Mouse (Mus musculus): ENCODE measurements around the gene Fkbp14. TPM values are rescaled to one million over a fixed set of nuclear protein-coding genes. Genes with fewer than 3 reads are reported as not detected.

Fkbp14 gene
- polyA plus RNA-seq, 1 experiment: not detected

GRCm38 (mm10) chr6:54552721-54553413, 44.2 kb downstream of the Fkbp14 start:
- H3K9me3 ChIP-seq: no peaks in the 10 kb centered on the region
- no peaks in the 10 kb centered on the region for H3K36me3 ChIP-seq (replicated peaks; ENCODE audit: low read length)
- no peak overlapping the region for H3K4me3 ChIP-seq (replicated peaks)
- H3K4me1 ChIP-seq: peaks cover 5% of the 10 kb centered on the region
- peaks cover 15% of the 10 kb centered on the region for H3K27me3 ChIP-seq (replicated peaks)
- TF ChIP-seq GATA1 (IDR thresholded peaks at IDR 0.05; ENCODE audit: borderline replicate concordance, low read length) (no peak), FLI1 (IDR thresholded peaks at IDR 0.05; ENCODE audit: low read length) (no peak)

- TF ChIP-seq FLI1 (IDR thresholded peaks at IDR 0.05; ENCODE audit: low read length): no peak
- H3K36me3 ChIP-seq (replicated peaks; ENCODE audit: low read length): no peaks in the 10 kb centered on the region
- H3K9me3 ChIP-seq: no peaks in the 10 kb centered on the region
- H3K27me3 ChIP-seq (replicated peaks): peaks cover 15% of the 10 kb centered on the region
- no peak overlapping the region for H3K4me3 ChIP-seq (replicated peaks)
- peaks cover 5% of the 10 kb centered on the region for H3K4me1 ChIP-seq
These were observed 46.2 kb downstream of the Fkbp14 start for GRCm38 (mm10) chr6:54550801-54551323.

GRCm38 (mm10) chr6:54549311-54549710, 47.8 kb downstream of the Fkbp14 start:
- H3K9me3 ChIP-seq: no peaks in the 10 kb centered on the region
- TF ChIP-seq FLI1 (IDR thresholded peaks at IDR 0.05; ENCODE audit: low read length): no peak
- no peak for TF ChIP-seq GATA1 (IDR thresholded peaks at IDR 0.05; ENCODE audit: borderline replicate concordance, low read length)
- no peaks in the 10 kb centered on the region for H3K36me3 ChIP-seq (replicated peaks; ENCODE audit: low read length)
- H3K4me1 ChIP-seq: no peaks in the 10 kb centered on the region
- no peak overlapping the region for H3K4me3 ChIP-seq (replicated peaks)
- peaks cover 19% of the 10 kb centered on the region for H3K27me3 ChIP-seq (replicated peaks)

- Histone ChIP-seq H3K36me3 (replicated peaks; ENCODE audit: low read length) (no peaks in the 10 kb centered on the region), H3K27me3 (replicated peaks) (peaks cover 19% of the 10 kb centered on the region), H3K4me1 (no peaks in the 10 kb centered on the region), H3K4me3 (replicated peaks) (no peak overlapping the region), H3K9me3 (peaks cover 3% of the 10 kb centered on the region)
- TF ChIP-seq FLI1 (IDR thresholded peaks at IDR 0.05; ENCODE audit: low read length) (no peak), GATA1 (IDR thresholded peaks at IDR 0.05; ENCODE audit: borderline replicate concordance, low read length) (no peak)
These were observed 48.6 kb downstream of the Fkbp14 start for GRCm38 (mm10) chr6:54548314-54549019.

GRCm38 (mm10) chr6:54543646-54544045, 53.5 kb downstream of the Fkbp14 start:
- Histone ChIP-seq H3K4me3 (replicated peaks) (no peak overlapping the region), H3K4me1 (0 out of 2 replicates have a peak, but pooled peaks cover 3% of the 10 kb centered on the region), H3K27me3 (replicated peaks) (peaks cover 30% of the 10 kb centered on the region), H3K36me3 (replicated peaks; ENCODE audit: low read length) (no peaks in the 10 kb centered on the region), H3K9me3 (peaks cover 8% of the 10 kb centered on the region)
- no peak for TF ChIP-seq GATA1 (IDR thresholded peaks at IDR 0.05; ENCODE audit: borderline replicate concordance, low read length)
- TF ChIP-seq FLI1 (IDR thresholded peaks at IDR 0.05; ENCODE audit: low read length): no peak

- TF ChIP-seq GATA1 (IDR thresholded peaks at IDR 0.05; ENCODE audit: borderline replicate concordance, low read length) (no peak), FLI1 (IDR thresholded peaks at IDR 0.05; ENCODE audit: low read length) (no peak)
- Histone ChIP-seq H3K27me3 (replicated peaks) (peaks cover 26% of the 10 kb centered on the region), H3K9me3 (peaks cover 8% of the 10 kb centered on the region), H3K36me3 (replicated peaks; ENCODE audit: low read length) (no peaks in the 10 kb centered on the region), H3K4me3 (replicated peaks) (no peak overlapping the region), H3K4me1 (0 out of 2 replicates have a peak, but pooled peaks cover 3% of the 10 kb centered on the region)
These were observed 54.3 kb downstream of the Fkbp14 start for GRCm38 (mm10) chr6:54542836-54543235.

- TF ChIP-seq GATA1 (IDR thresholded peaks at IDR 0.05; ENCODE audit: borderline replicate concordance, low read length): no peak
- TF ChIP-seq FLI1 (IDR thresholded peaks at IDR 0.05; ENCODE audit: low read length): no peak
- peaks cover 8% of the 10 kb centered on the region for H3K9me3 ChIP-seq
- H3K4me1 ChIP-seq: peaks cover 8% of the 10 kb centered on the region
- H3K4me3 ChIP-seq (replicated peaks): no peak overlapping the region
- H3K27me3 ChIP-seq (replicated peaks): peaks cover 33% of the 10 kb centered on the region
- H3K36me3 ChIP-seq (replicated peaks; ENCODE audit: low read length): no peaks in the 10 kb centered on the region
These were observed 56.7 kb downstream of the Fkbp14 start for GRCm38 (mm10) chr6:54540252-54540887.

- H3K4me1 ChIP-seq: peaks cover 10% of the 10 kb centered on the region
- peaks cover 8% of the 10 kb centered on the region for H3K9me3 ChIP-seq
- H3K4me3 ChIP-seq (replicated peaks): no peak overlapping the region
- TF ChIP-seq FLI1 (IDR thresholded peaks at IDR 0.05; ENCODE audit: low read length): no peak
- no peak for TF ChIP-seq GATA1 (IDR thresholded peaks at IDR 0.05; ENCODE audit: borderline replicate concordance, low read length)
- H3K36me3 ChIP-seq (replicated peaks; ENCODE audit: low read length): no peaks in the 10 kb centered on the region
- peaks cover 37% of the 10 kb centered on the region for H3K27me3 ChIP-seq (replicated peaks)
These were observed 57.7 kb downstream of the Fkbp14 start for GRCm38 (mm10) chr6:54539396-54539795.

DNA sequence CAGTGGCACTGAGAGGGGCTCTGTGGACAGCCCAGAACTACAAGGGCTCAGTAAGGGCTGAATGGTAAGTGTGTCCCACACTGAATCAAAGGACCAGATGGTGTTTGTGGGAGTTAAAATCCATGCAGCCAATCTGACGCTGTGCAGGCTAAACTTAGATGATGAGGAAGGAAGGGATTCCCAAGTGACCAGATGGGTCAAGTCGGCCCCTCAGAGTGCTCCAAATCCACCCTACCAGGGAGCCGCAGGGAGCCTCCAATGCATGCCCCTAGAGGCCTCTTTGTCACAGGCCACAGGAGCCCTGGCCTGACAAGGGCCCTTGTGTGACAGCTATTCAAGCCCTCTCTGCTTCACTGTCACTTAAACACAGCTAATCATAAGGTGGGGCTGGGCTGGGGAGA, 58.3 kb downstream of the Fkbp14 start:
- TF ChIP-seq FLI1 (IDR thresholded peaks at IDR 0.05; ENCODE audit: low read length): no peak
- TF ChIP-seq GATA1 (IDR thresholded peaks at IDR 0.05; ENCODE audit: borderline replicate concordance, low read length): no peak
- Histone ChIP-seq H3K36me3 (replicated peaks; ENCODE audit: low read length) (no peaks in the 10 kb centered on the region), H3K27me3 (replicated peaks) (peaks cover 40% of the 10 kb centered on the region), H3K4me3 (replicated peaks) (no peak overlapping the region), H3K4me1 (peaks cover 10% of the 10 kb centered on the region), H3K9me3 (peaks cover 8% of the 10 kb centered on the region)

All from megakaryocyte, embryonic 14.5 days (primary cell).